Mouse (Mus musculus): ENCODE measurements at regions not wholly inside any gene's neighbourhood (a gene's known extent, or its start where the extent isn't known, plus 50 kb on each side); places are given as distances from the start of the nearest gene placed in this dataset.

- no peak for DNase-seq (ENCODE audit: low spot score)
Measured at GRCm38 (mm10) chr16:24255037-24255436, 138.3 kb upstream of the Lpp start.

- DNase-seq (ENCODE audit: low spot score): no peak
Measured at GRCm38 (mm10) chr16:24254590-24254989, 138.7 kb upstream of the Lpp start.

GRCm38 (mm10) chr16:24254143-24254542, 139.2 kb upstream of the Lpp start:
- no peak for DNase-seq (ENCODE audit: low spot score)

- DNase-seq (ENCODE audit: low spot score): no peak
Measured at GRCm38 (mm10) chr16:24247291-24247690, 146.0 kb upstream of the Lpp start.

- DNase-seq (ENCODE audit: low spot score): peak; percentile 13
Measured at GRCm38 (mm10) chr16:24238075-24238555, 155.2 kb upstream of the Lpp start.

GRCm38 (mm10) chr16:24237425-24237824, 155.9 kb upstream of the Lpp start:
- no peak for DNase-seq (ENCODE audit: low spot score)

- DNase-seq (ENCODE audit: low spot score): no peak
Measured at GRCm38 (mm10) chr16:24237013-24237412, 156.3 kb upstream of the Lpp start.

GRCm38 (mm10) chr16:24236511-24236910, 156.8 kb upstream of the Lpp start:
- DNase-seq (ENCODE audit: low spot score): no peak

GRCm38 (mm10) chr16:24234795-24235194, 158.5 kb upstream of the Lpp start:
- DNase-seq (ENCODE audit: low spot score): no peak

- no peak for DNase-seq (ENCODE audit: low spot score)
Measured at GRCm38 (mm10) chr16:24232001-24232530, 161.2 kb upstream of the Lpp start.

- no peak for DNase-seq (ENCODE audit: low spot score)
Measured at GRCm38 (mm10) chr16:24231506-24231905, 161.8 kb upstream of the Lpp start.

- no peak for DNase-seq (ENCODE audit: low spot score)
Measured at GRCm38 (mm10) chr16:24229002-24229607, 164.2 kb upstream of the Lpp start.

GRCm38 (mm10) chr16:24225897-24226296, 167.4 kb upstream of the Lpp start:
- no peak for DNase-seq (ENCODE audit: low spot score)

- DNase-seq (ENCODE audit: low spot score): no peak
Measured at GRCm38 (mm10) chr16:24225090-24225489, 168.2 kb upstream of the Lpp start.

GRCm38 (mm10) chr16:24223901-24224300, 169.4 kb upstream of the Lpp start:
- DNase-seq (ENCODE audit: low spot score): no peak

- DNase-seq (ENCODE audit: low spot score): no peak
Measured at GRCm38 (mm10) chr16:24223527-24223880, 169.8 kb upstream of the Lpp start.

- DNase-seq (ENCODE audit: low spot score): no peak
Measured at GRCm38 (mm10) chr16:24222759-24223526, 170.4 kb upstream of the Lpp start.

- DNase-seq (ENCODE audit: low spot score): no peak
Measured at GRCm38 (mm10) chr16:24221992-24222391, 171.3 kb upstream of the Lpp start.

GRCm38 (mm10) chr16:24220613-24221012, 172.7 kb upstream of the Lpp start:
- DNase-seq (ENCODE audit: low spot score): no peak

GRCm38 (mm10) chr16:24219691-24220090, 173.6 kb upstream of the Lpp start:
- no peak for DNase-seq (ENCODE audit: low spot score)

GRCm38 (mm10) chr16:24218850-24219185, 174.5 kb upstream of the Lpp start:
- DNase-seq (ENCODE audit: low spot score): no peak

- no peak for DNase-seq (ENCODE audit: low spot score)
Measured at GRCm38 (mm10) chr16:24218162-24218849, 175.0 kb upstream of the Lpp start.

- no peak for DNase-seq (ENCODE audit: low spot score)
Measured at GRCm38 (mm10) chr16:24216828-24217227, 176.5 kb upstream of the Lpp start.
